Mouse (Mus musculus): ENCODE results near the gene Abcd2. TPM values are rescaled to one million over a fixed set of nuclear protein-coding genes. Genes with fewer than 3 reads are reported as not detected.

Gene Abcd2
- polyA plus RNA-seq, 1 experiment from 2014 or later = 5.6 TPM

DNA sequence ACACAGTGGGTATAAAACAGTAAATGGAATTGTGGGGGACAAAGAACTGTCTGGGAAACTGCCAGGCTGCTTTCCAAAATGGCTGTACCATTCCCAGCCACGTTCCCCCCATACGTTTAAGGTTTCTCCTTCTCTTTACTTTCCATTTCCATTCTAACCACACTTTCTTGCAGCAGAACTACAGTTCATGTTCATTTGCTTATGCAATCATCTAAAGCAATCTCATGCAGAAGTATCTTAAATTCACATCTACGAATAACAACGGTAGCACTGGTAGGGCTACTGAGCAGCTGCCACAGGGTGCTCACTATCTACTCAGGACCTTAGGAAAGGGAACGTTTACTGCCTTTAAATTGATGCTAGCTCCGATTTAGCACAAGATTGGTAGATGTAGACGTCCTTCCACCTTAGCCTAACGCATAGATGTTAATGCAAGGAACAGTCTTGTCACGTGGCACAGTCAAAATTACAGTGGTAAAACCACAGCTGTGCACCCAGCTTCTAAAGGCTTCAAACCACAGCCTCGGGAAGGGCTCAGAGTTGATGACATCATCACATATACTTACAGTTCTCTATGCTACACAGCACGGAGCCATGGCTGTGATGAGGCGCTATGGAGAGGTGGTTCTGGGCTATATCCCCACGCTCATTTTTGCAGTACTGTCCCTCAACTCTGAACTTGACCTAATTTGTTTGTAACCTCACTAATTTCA is 23.6 kb downstream of the Abcd2 start:
- no peaks in the 10 kb centered on the region for H3K4me1 ChIP-seq (ENCODE audit: control insufficient read depth, insufficient read depth, low read length)
- 85% methylated on average over 13 of the region's 13 CpGs for WGBS
- no peak overlapping the region for H3K9ac ChIP-seq (replicated peaks; ENCODE audit: low read depth, low read length)
- no peak overlapping the region for H3K27ac ChIP-seq (ENCODE audit: low read depth, low read length)
- H3K27me3 ChIP-seq (ENCODE audit: control insufficient read depth, insufficient read depth, low read length) = no peaks in the 10 kb centered on the region
- H3K4me2 ChIP-seq (ENCODE audit: low read depth, low read length) = no peak overlapping the region
- no peaks in the 10 kb centered on the region for H3K36me3 ChIP-seq (ENCODE audit: control insufficient read depth, insufficient read depth, low read length)
- no peak for ATAC-seq (ENCODE audit: low read depth)
- H3K9me3 ChIP-seq (ENCODE audit: control insufficient read depth, low read length) = no peaks in the 10 kb centered on the region
- no peak overlapping the region for H3K4me3 ChIP-seq (ENCODE audit: low read depth, low read length)

DNA sequence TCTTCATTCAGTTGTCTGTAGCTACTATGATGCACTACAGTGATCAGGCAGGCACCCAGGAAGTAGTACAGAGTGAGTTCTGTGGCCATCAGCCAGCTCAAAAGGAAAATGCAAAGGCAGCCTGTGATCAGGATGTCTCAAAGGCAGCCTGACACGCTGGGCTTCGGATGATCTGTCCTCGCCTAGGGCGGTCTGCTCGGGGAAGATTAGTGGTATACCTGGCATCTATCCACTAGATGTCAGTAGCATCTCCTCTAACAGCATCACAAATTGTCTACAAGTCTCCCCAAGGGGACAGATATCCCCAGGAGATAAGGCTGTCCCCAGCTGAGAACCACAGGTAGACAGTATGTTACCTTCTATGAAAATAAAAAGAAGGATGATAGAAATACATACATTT is 26.6 kb downstream of the Abcd2 start:
- H3K27ac ChIP-seq (ENCODE audit: low read depth, low read length) = no peak overlapping the region
- H3K4me1 ChIP-seq (ENCODE audit: control insufficient read depth, insufficient read depth, low read length) = no peaks in the 10 kb centered on the region
- H3K4me3 ChIP-seq (ENCODE audit: low read depth, low read length) = no peak overlapping the region
- H3K9ac ChIP-seq (replicated peaks; ENCODE audit: low read depth, low read length) = no peak overlapping the region
- no peak overlapping the region for H3K4me2 ChIP-seq (ENCODE audit: low read depth, low read length)
- peak; percentile 63; the same call in 1 of the 2 replicates for ATAC-seq (ENCODE audit: low read depth)
- no peaks in the 10 kb centered on the region for H3K27me3 ChIP-seq (ENCODE audit: control insufficient read depth, insufficient read depth, low read length)
- 2% methylated on average over 5 of the region's 5 CpGs for WGBS
- no peaks in the 10 kb centered on the region for H3K36me3 ChIP-seq (ENCODE audit: control insufficient read depth, insufficient read depth, low read length)
- no peaks in the 10 kb centered on the region for H3K9me3 ChIP-seq (ENCODE audit: control insufficient read depth, low read length)

DNA sequence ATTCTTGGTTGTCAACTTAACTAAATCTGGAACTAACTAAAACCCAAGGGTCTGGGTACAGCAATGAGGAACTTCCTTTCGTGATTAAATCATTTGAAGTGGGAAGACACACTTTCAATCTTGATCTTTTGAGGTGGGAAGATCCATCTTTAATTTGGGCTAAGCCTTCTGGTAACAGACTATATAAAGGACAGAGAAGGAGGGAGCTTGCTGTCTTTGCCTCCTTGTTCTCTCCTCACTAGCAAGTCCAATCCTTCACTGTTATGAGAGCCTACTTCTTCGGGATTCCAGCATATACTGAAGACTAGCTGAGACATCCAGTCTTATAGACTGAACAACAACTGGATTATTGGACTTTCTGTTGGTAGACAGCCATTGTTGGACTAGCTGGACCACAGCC is 28.1 kb downstream of the Abcd2 start:
- Histone ChIP-seq H3K36me3 (ENCODE audit: control insufficient read depth, insufficient read depth, low read length) (no peaks in the 10 kb centered on the region), H3K4me2 (ENCODE audit: low read depth, low read length) (no peak overlapping the region), H3K27me3 (ENCODE audit: control insufficient read depth, insufficient read depth, low read length) (no peaks in the 10 kb centered on the region), H3K27ac (ENCODE audit: low read depth, low read length) (no peak overlapping the region), H3K9ac (replicated peaks; ENCODE audit: low read depth, low read length) (no peak overlapping the region), H3K4me1 (ENCODE audit: control insufficient read depth, insufficient read depth, low read length) (no peaks in the 10 kb centered on the region), H3K4me3 (ENCODE audit: low read depth, low read length) (no peak overlapping the region), H3K9me3 (ENCODE audit: control insufficient read depth, low read length) (no peaks in the 10 kb centered on the region)
- ATAC-seq (ENCODE audit: low read depth) = no peak
- 95% methylated on average over 2 of the region's 2 CpGs for WGBS

DNA sequence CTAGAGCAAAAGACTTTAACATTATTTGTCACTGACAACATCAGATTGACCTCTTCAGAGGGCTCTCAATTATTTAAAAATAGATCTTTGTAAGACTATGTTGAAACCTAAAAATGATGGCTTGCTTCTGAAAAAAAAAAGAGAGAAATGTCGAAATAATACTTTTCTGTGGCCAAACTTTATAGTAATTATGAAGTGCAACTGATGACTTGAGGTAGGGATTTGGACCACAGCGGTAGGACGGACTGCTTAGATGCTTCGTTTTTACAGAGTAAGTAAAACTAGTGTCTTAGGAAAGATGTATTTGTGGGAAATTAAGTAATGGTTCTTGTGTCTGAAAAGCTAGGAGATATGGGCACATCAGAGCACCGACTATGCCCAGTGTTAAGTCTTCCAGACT is 30.4 kb downstream of the Abcd2 start:
- WGBS = 96% methylated on average over 5 of the region's 5 CpGs
- Histone ChIP-seq H3K9ac (replicated peaks; ENCODE audit: low read depth, low read length) (no peak overlapping the region), H3K4me2 (ENCODE audit: low read depth, low read length) (no peak overlapping the region), H3K27me3 (ENCODE audit: control insufficient read depth, insufficient read depth, low read length) (no peaks in the 10 kb centered on the region), H3K4me1 (ENCODE audit: control insufficient read depth, insufficient read depth, low read length) (no peaks in the 10 kb centered on the region), H3K4me3 (ENCODE audit: low read depth, low read length) (no peak overlapping the region), H3K36me3 (ENCODE audit: control insufficient read depth, insufficient read depth, low read length) (no peaks in the 10 kb centered on the region), H3K9me3 (ENCODE audit: control insufficient read depth, low read length) (0 out of 2 replicates have a peak, but pooled peaks cover 2% of the 10 kb centered on the region), H3K27ac (ENCODE audit: low read depth, low read length) (no peak overlapping the region)
- no peak for ATAC-seq (ENCODE audit: low read depth)

DNA sequence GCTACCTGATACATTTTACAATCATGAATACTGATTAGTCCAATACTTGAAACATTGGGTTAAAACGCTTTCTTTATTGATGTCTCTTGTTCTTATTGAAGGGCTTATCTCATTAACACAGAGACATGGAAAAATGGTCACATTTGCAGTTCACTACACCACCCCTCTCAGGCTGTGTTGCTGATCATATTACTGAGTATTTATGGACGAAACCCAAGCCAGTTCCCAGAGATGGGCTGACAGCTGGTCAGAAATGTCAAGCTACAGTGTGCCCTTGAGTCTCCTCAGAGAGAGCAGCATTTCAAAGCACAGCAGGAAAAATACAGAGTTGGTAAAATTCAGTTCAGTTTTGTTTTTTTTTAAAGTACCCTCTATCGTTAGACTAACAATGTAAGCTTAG is 38.3 kb downstream of the Abcd2 start:
- Histone ChIP-seq H3K4me1 (ENCODE audit: control insufficient read depth, insufficient read depth, low read length) (no peaks in the 10 kb centered on the region), H3K4me3 (ENCODE audit: low read depth, low read length) (no peak overlapping the region), H3K9ac (replicated peaks; ENCODE audit: low read depth, low read length) (no peak overlapping the region), H3K36me3 (ENCODE audit: control insufficient read depth, insufficient read depth, low read length) (no peaks in the 10 kb centered on the region; the same call in 1 of the 2 replicates), H3K27ac (ENCODE audit: low read depth, low read length) (no peak overlapping the region), H3K4me2 (ENCODE audit: low read depth, low read length) (no peak overlapping the region), H3K9me3 (ENCODE audit: control insufficient read depth, low read length) (0 out of 2 replicates have a peak, but pooled peaks cover 3% of the 10 kb centered on the region), H3K27me3 (ENCODE audit: control insufficient read depth, insufficient read depth, low read length) (no peaks in the 10 kb centered on the region)
- no peak for ATAC-seq (ENCODE audit: low read depth)
- 78% methylated on average over 3 of the region's 3 CpGs for WGBS

DNA sequence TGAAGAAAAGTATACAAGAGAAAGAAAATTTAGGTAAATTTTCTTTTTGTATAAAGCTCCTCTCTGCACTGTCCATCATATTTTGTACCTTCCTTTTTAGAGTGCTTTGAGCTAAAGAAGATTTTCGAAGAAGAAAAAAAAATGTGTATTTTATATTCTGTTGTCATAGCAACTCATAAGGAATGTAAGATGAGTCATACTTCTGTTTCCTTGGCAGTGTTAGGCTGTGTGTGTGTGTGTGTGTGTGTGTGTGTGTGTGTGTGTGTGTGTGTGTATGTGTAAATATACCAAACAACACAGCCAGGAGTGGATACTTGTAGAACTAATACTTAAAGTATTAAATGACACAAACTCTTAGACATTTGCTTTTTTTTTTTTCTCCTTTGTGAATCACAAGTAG is 39.0 kb downstream of the Abcd2 start:
- H3K27ac ChIP-seq (ENCODE audit: low read depth, low read length) = no peak overlapping the region
- H3K36me3 ChIP-seq (ENCODE audit: control insufficient read depth, insufficient read depth, low read length) = no peaks in the 10 kb centered on the region; the same call in 1 of the 2 replicates
- H3K9ac ChIP-seq (replicated peaks; ENCODE audit: low read depth, low read length) = no peak overlapping the region
- 0 out of 2 replicates have a peak, but pooled peaks cover 3% of the 10 kb centered on the region for H3K9me3 ChIP-seq (ENCODE audit: control insufficient read depth, low read length)
- no peak overlapping the region for H3K4me3 ChIP-seq (ENCODE audit: low read depth, low read length)
- no peaks in the 10 kb centered on the region for H3K4me1 ChIP-seq (ENCODE audit: control insufficient read depth, insufficient read depth, low read length)
- 76% methylated on average over 1 of the region's 1 CpGs for WGBS
- H3K4me2 ChIP-seq (ENCODE audit: low read depth, low read length) = no peak overlapping the region
- H3K27me3 ChIP-seq (ENCODE audit: control insufficient read depth, insufficient read depth, low read length) = no peaks in the 10 kb centered on the region
- no peak for ATAC-seq (ENCODE audit: low read depth)

DNA sequence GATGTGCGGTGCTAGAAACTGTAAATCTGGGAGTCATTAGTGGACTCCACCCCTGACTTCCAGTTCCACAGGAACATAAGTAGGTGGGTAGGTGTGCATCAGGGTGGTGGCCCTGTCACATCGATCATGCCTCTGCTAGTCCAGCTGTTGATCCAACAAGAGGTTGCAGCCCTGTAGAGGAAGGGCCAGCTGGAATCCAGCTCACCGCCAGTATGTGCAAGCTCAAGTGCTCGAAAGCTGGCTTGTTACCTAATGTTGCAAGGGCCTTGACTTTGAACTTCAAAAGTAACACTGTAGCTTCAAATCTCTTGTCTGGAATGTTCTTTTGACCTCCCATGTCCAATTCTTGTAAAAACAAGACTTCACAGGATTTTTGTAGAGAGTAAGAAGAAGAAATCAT is 67.0 kb downstream of the Abcd2 start:
- no peaks in the 10 kb centered on the region for H3K9me3 ChIP-seq (ENCODE audit: control insufficient read depth, low read length)
- WGBS = 89% methylated on average over 4 of the region's 4 CpGs
- H3K36me3 ChIP-seq (ENCODE audit: control insufficient read depth, insufficient read depth, low read length) = no peaks in the 10 kb centered on the region
- no peak overlapping the region for H3K4me2 ChIP-seq (ENCODE audit: low read depth, low read length)
- no peak overlapping the region for H3K9ac ChIP-seq (replicated peaks; ENCODE audit: low read depth, low read length)
- H3K27me3 ChIP-seq (ENCODE audit: control insufficient read depth, insufficient read depth, low read length) = no peaks in the 10 kb centered on the region
- H3K27ac ChIP-seq (ENCODE audit: low read depth, low read length) = no peak overlapping the region
- ATAC-seq (ENCODE audit: low read depth) = no peak
- no peak overlapping the region for H3K4me3 ChIP-seq (ENCODE audit: low read depth, low read length)
- no peaks in the 10 kb centered on the region for H3K4me1 ChIP-seq (ENCODE audit: control insufficient read depth, insufficient read depth, low read length)

DNA sequence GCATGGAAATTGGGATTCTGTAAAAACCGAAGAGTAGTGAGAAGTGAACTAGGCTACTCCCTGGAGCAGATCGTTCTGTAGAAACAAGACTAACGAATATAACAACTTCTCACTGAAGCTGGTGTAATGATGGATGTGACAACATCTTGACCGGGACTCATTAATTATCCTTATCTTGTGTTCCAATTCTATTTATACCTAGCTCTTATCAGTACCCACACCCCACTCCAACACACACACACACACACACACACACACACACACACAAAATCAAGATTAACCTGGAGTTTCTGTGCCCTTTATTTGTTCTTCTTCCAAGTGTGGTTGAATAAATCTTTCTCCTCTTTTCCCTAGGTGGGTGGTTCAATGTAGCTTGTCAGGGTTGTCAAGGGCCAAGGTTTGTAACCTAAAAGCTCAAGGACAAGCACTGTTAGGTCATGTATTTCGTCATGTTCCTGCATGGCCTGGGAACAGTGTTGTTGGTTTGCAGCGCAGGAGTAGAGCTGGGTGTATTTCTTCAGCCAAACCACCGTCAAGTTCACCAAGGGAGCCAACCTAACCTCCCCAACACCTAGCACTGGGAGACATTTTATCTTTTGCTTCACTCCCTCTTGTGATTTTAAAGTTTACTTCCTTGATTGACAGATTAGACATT is 78.9 kb downstream of the Abcd2 start:
- ATAC-seq (ENCODE audit: low read depth) = no peak
- H3K9me3 ChIP-seq (ENCODE audit: control insufficient read depth, low read length) = no peaks in the 10 kb centered on the region
- no peak overlapping the region for H3K4me3 ChIP-seq (ENCODE audit: low read depth, low read length)
- no peaks in the 10 kb centered on the region for H3K4me1 ChIP-seq (ENCODE audit: control insufficient read depth, insufficient read depth, low read length)
- no peak overlapping the region for H3K4me2 ChIP-seq (ENCODE audit: low read depth, low read length)
- 94% methylated on average over 7 of the region's 7 CpGs for WGBS
- no peaks in the 10 kb centered on the region for H3K27me3 ChIP-seq (ENCODE audit: control insufficient read depth, insufficient read depth, low read length)
- H3K9ac ChIP-seq (replicated peaks; ENCODE audit: low read depth, low read length) = no peak overlapping the region
- no peaks in the 10 kb centered on the region for H3K36me3 ChIP-seq (ENCODE audit: control insufficient read depth, insufficient read depth, low read length)
- H3K27ac ChIP-seq (ENCODE audit: low read depth, low read length) = no peak overlapping the region

DNA sequence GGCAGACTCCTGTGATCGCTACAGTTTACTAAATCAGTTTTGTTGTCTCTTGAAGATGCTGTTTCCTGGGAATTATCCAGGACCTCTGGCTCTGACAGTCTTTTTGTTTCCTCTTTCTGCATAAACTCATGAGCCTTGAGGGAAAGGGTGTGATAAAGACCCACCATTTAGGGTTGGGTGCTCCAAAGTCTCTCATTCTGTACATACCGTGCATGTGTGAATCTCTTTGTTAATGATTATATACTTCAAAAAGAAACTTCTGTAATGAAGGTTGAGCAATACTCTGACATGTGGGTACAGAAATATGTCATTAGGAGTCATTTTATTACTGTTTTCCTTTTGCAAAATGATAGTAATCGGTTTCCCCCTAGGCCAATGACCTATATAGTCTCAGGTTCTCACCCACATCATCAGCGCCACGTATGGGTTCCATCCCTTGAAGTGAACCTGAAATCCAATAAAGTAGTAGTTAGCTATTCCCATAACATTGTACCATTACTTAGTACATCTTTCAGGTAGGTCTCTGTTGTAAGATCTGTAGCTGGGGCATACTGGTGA is 83.4 kb downstream of the Abcd2 start:
- Histone ChIP-seq H3K4me1 (ENCODE audit: control insufficient read depth, insufficient read depth, low read length) (no peaks in the 10 kb centered on the region), H3K4me3 (ENCODE audit: low read depth, low read length) (no peak overlapping the region), H3K9me3 (ENCODE audit: control insufficient read depth, low read length) (no peaks in the 10 kb centered on the region), H3K36me3 (ENCODE audit: control insufficient read depth, insufficient read depth, low read length) (no peaks in the 10 kb centered on the region), H3K9ac (replicated peaks; ENCODE audit: low read depth, low read length) (no peak overlapping the region), H3K4me2 (ENCODE audit: low read depth, low read length) (no peak overlapping the region), H3K27me3 (ENCODE audit: control insufficient read depth, insufficient read depth, low read length) (no peaks in the 10 kb centered on the region), H3K27ac (ENCODE audit: low read depth, low read length) (no peak overlapping the region)
- WGBS = 94% methylated on average over 5 of the region's 5 CpGs
- no peak for ATAC-seq (ENCODE audit: low read depth)
